Mouse (Mus musculus) midbrain, embryonic 14.5 days (tissue): ENCODE data around the gene Snx33. TPM values are rescaled to one million over a fixed set of nuclear protein-coding genes. Genes with fewer than 3 reads are reported as not detected.

Experiments
- ATAC-seq: fragments of 200-750 bp; cut with Nextera tagmentation; 2 replicates; pipeline ENCODE4 v1.8.0; 2017; ENCODE audit warnings: moderate number of reproducible peaks, moderate library complexity; ENCODE audit not compliant: low FRiP score, low TSS enrichment
- DNase-seq: peaks from one replicate; pipeline ENCODE4 v3.0.0-alpha.2; 2015
- H3K27ac ChIP-seq: fragments of 300-500 bp; sonication (generic); replicated peaks from 2 replicates; pipeline ENCODE4 v1.5.1; 2014; ENCODE audit warnings: mild to moderate bottlenecking, low read depth, low read length, moderate library complexity
- H3K27me3 ChIP-seq: fragments of 300-500 bp; sonication (generic); 2 replicates; pipeline ENCODE4 v1.6.1; 2014; ENCODE audit warnings: low read length, control low read depth, mixed read lengths; ENCODE audit not compliant: control insufficient read depth, insufficient read depth
- H3K36me3 ChIP-seq: fragments of 300-500 bp; sonication (generic); 2 replicates; pipeline ENCODE4 v1.6.1; 2014; ENCODE audit warnings: low read length, control low read depth; ENCODE audit not compliant: control insufficient read depth, insufficient read depth
- H3K4me1 ChIP-seq: fragments of 300-500 bp; sonication (generic); 2 replicates; pipeline ENCODE4 v1.6.1; 2014; ENCODE audit warnings: mild to moderate bottlenecking, antibody characterized with exemption, low read length, control low read depth; ENCODE audit not compliant: control insufficient read depth, insufficient read depth
- H3K4me2 ChIP-seq: fragments of 300-500 bp; sonication (generic); 2 replicates; pipeline ENCODE4 v1.6.1; 2014; ENCODE audit warnings: mild to moderate bottlenecking, low read length, moderate library complexity
- H3K4me3 ChIP-seq: fragments of 300-500 bp; sonication (generic); replicated peaks from 2 replicates; pipeline ENCODE4 v1.5.1; 2014; ENCODE audit warnings: low read depth, low read length
- H3K9ac ChIP-seq: fragments of 300-500 bp; sonication (generic); replicated peaks from 2 replicates; pipeline ENCODE4 v1.6.1; 2014; ENCODE audit warnings: mild to moderate bottlenecking, low read length, moderate library complexity
- H3K9me3 ChIP-seq: fragments of 300-500 bp; sonication (generic); 2 replicates; pipeline ENCODE4 v1.6.1; 2016; ENCODE audit warnings: low read length, control low read depth, mixed read lengths; ENCODE audit not compliant: control insufficient read depth
- WGBS: fragments of 180-500 bp; shearing (Covaris S2); extraction: QIAGEN DNeasy Blood & Tissue Kit; methylation state at CpG from one replicate; pipeline ENCODE4 v1.1.7; 2014; 5-methylcytosine and 5-hydroxymethylcytosine counted together
- polyA plus RNA-seq: library from polyadenylated mRNA; unstranded; fragments of >200 nt; fragmentation: Nextera tagmentation; extraction: Ambion mirVana; gene quantifications from 2 replicates; pipeline ENCODE4 v1.2.1, GENCODE M21; 2014

Snx33 gene
- polyA plus RNA-seq, 1 experiment from 2014 or later, result 2.5 TPM

GRCm38 (mm10) chr9:56869552-56869951 is 58.6 kb downstream of the Snx33 start:
- WGBS, result 75% methylated on average over 13 of the region's 13 CpGs
- Histone ChIP-seq H3K4me3 (no peak overlapping the region), H3K36me3 (no peaks in the 10 kb centered on the region), H3K4me2 (no peak overlapping the region), H3K27ac (no peak overlapping the region), H3K9ac (no peak overlapping the region), H3K27me3 (peaks cover 10% of the 10 kb centered on the region; the same call in 1 of the 2 replicates), H3K4me1 (0 out of 2 replicates have a peak, but pooled peaks cover 6% of the 10 kb centered on the region), H3K9me3 (no peaks in the 10 kb centered on the region)
- ATAC-seq, result no peak
- DNase-seq, result no peak

- 0 out of 2 replicates have a peak, but pooled peaks cover 6% of the 10 kb centered on the region for H3K4me1 ChIP-seq
- DNase-seq (peak; percentile 79), ATAC-seq (peak; percentile 82)
- no peak overlapping the region for H3K4me2 ChIP-seq
- H3K9me3 ChIP-seq, result no peaks in the 10 kb centered on the region
- no peak overlapping the region for H3K9ac ChIP-seq
- peak overlapping the region; percentile 45; the same call in 1 of the 2 replicates for H3K27ac ChIP-seq
- H3K36me3 ChIP-seq, result no peaks in the 10 kb centered on the region
- 40% methylated on average over 6 of the region's 6 CpGs for WGBS
- peaks cover 17% of the 10 kb centered on the region; the same call in 1 of the 2 replicates for H3K27me3 ChIP-seq
- no peak overlapping the region for H3K4me3 ChIP-seq
These were observed 59.9 kb downstream of the Snx33 start for GRCm38 (mm10) chr9:56868292-56868691.

Other genes starting within 250 kb of the Snx33 start
- 49.4 and 72.2 TPM in 2 replicates for gene Lingo1, start 131.9 kb downstream of the Snx33 start, polyA plus RNA-seq
- not detected in 2 replicates for gene Odf3l1, start 63.7 kb downstream of the Snx33 start, polyA plus RNA-seq
- gene Cspg4, start 63.3 kb downstream of the Snx33 start, polyA plus RNA-seq, result 4.1 TPM in 2 replicates
- 69.6 and 84.5 TPM in 2 replicates for gene Imp3, start 9.1 kb upstream of the Snx33 start, polyA plus RNA-seq
- 22.8 and 24.1 TPM in 2 replicates for gene Snupn, start 22.5 kb upstream of the Snx33 start, polyA plus RNA-seq
- 28.2 and 35.3 TPM in 2 replicates for gene Ptpn9, start 66.6 kb upstream of the Snx33 start, polyA plus RNA-seq
- 23.4 and 40.8 TPM in 2 replicates for gene Sin3a, start 143.7 kb upstream of the Snx33 start, polyA plus RNA-seq
- 43.0 and 52.2 TPM in 2 replicates for gene Man2c1, start 202.3 kb upstream of the Snx33 start, polyA plus RNA-seq
- gene Neil1, start 219.9 kb upstream of the Snx33 start, polyA plus RNA-seq, result 7.2 and 8.3 TPM in 2 replicates
- gene Commd4, start 230.0 kb upstream of the Snx33 start, polyA plus RNA-seq, result 159 and 190 TPM in 2 replicates